Mouse (Mus musculus): ENCODE data around the gene Med21. TPM values are rescaled to one million over a fixed set of nuclear protein-coding genes. Genes with fewer than 3 reads are reported as not detected.

Med21 gene
- polyA plus RNA-seq (2012; rRNA removed): 17.0 and 17.3 TPM in 2 replicates

GRCm38 (mm10) chr6:146642276-146643183 is at the start of gene Med21, which contains the start of gene Tm7sf3:
Med21 (plus strand) TSS chr6:146642547.
Tm7sf3 (minus strand) TSS chr6:146642824.

Other genes starting within 250 kb of the Med21 start
- gene Itpr2, start 140.3 kb upstream of the Med21 start, polyA plus RNA-seq (2012; rRNA removed): 15.8 TPM in 2 replicates
- 83.7 and 114 TPM in 2 replicates for gene Fgfr1op2, start 65.3 kb upstream of the Med21 start, polyA plus RNA-seq (2012; rRNA removed)
- 13.7 and 14.3 TPM in 2 replicates for gene Ints13, start 64.7 kb upstream of the Med21 start, polyA plus RNA-seq (2012; rRNA removed)
- 14.9 and 16.8 TPM in 2 replicates for gene Tm7sf3, start 277 bp downstream of the Med21 start, polyA plus RNA-seq (2012; rRNA removed)
- 2.6 and 4.1 TPM in 2 replicates for gene Stk38l, start 82.4 kb downstream of the Med21 start, polyA plus RNA-seq (2012; rRNA removed)
- 4.1 and 13.3 TPM in 2 replicates for gene Arntl2, start 153.5 kb downstream of the Med21 start, polyA plus RNA-seq (2012; rRNA removed)
- gene Smco2, start 207.6 kb downstream of the Med21 start, polyA plus RNA-seq (2012; rRNA removed): 0.14 TPM in 1 of 2 replicates, not detected in the other
- 16.5 and 24.0 TPM in 2 replicates for gene Ppfibp1, start 245.9 kb downstream of the Med21 start, polyA plus RNA-seq (2012; rRNA removed)

Measured in ovary, adult 2 months (tissue).